Mouse (Mus musculus) ES-E14 (cell line): Measurements from ENCODE around the gene Tmem151a. TPM values are rescaled to one million over a fixed set of nuclear protein-coding genes. Genes with fewer than 3 reads are reported as not detected.
"Not testable (repeated sequence)": the region's sequence is repeated elsewhere in the genome, so short reads cannot be mapped to it uniquely, and the experiment has no call there.

Experiments
- DNase-seq: peaks from one replicate; pipeline ENCODE4 v3.0.0-alpha.2; 2013; ENCODE audit warnings: low read depth, low spot score
- H3K27ac ChIP-seq: 2 replicates; pipeline ENCODE4 v1.5.1; 2012; ENCODE audit warnings: low read depth, mild to moderate bottlenecking, low read length, moderate library complexity, mixed read lengths; ENCODE audit not compliant: poor library complexity, insufficient read depth, severe bottlenecking
- H3K36me3 ChIP-seq: 2 replicates; pipeline ENCODE4 v1.6.1; 2012; ENCODE audit warnings: mild to moderate bottlenecking, low read length, moderate library complexity, mixed read lengths; ENCODE audit not compliant: control insufficient read depth, poor library complexity, insufficient read depth, severe bottlenecking
- H3K4me1 ChIP-seq, 2 experiments: fragments of 150-350 bp in 1 of 2; sonication (generic) in 1 of 2; 2 replicates each; pipeline ENCODE4 v1.6.1; 2012; ENCODE audit warnings: low read length in 2 of 2, mild to moderate bottlenecking in 1 of 2, mixed read lengths in 1 of 2; ENCODE audit not compliant: control insufficient read depth in 2 of 2, insufficient read depth in 2 of 2, poor library complexity in 1 of 2
- H3K4me3 ChIP-seq, 2 experiments: fragments of 150-350 bp in 1 of 2; sonication (generic) in 1 of 2; 2 replicates each; pipeline ENCODE4 v1.5.1; 2012; ENCODE audit warnings: low read length in 2 of 2, low read depth in 1 of 2, mild to moderate bottlenecking in 1 of 2, mixed read lengths in 1 of 2; ENCODE audit not compliant: insufficient read depth in 1 of 2, poor library complexity in 1 of 2, severe bottlenecking in 1 of 2
- H3K9ac ChIP-seq: 2 replicates; pipeline ENCODE4 v1.6.1; 2012; ENCODE audit warnings: low read depth, mild to moderate bottlenecking, low read length, mixed read lengths; ENCODE audit not compliant: poor library complexity, insufficient read depth, severe bottlenecking
- H3K9me3 ChIP-seq: fragments of 150-350 bp; sonication (generic); 2 replicates; pipeline ENCODE4 v1.6.1; 2012; ENCODE audit warnings: low read depth, mild to moderate bottlenecking, low read length; ENCODE audit not compliant: control insufficient read depth, insufficient read depth
- CHD2 ChIP-seq: IDR thresholded peaks from 2 replicates; pipeline ENCODE4 v1.6.1; 2014; ENCODE audit warnings: mild to moderate bottlenecking, low read depth, low read length, inconsistent platforms
- HCFC1 ChIP-seq: IDR thresholded peaks from 2 replicates; pipeline ENCODE4 v1.6.1; 2012; ENCODE audit warnings: low read length, inconsistent platforms, borderline replicate concordance; ENCODE audit not compliant: insufficient read depth
- MAFK ChIP-seq: IDR thresholded peaks from 2 replicates; pipeline ENCODE4 v1.6.1; 2014; ENCODE audit warnings: mild to moderate bottlenecking, low read depth, low read length, inconsistent platforms; ENCODE audit not compliant: insufficient read depth
- ZC3H11A ChIP-seq: IDR thresholded peaks from 2 replicates; pipeline ENCODE4 v1.6.1; 2012; ENCODE audit warnings: low read depth, mild to moderate bottlenecking, inconsistent platforms, low read length, borderline replicate concordance
- ZNF384 ChIP-seq: IDR thresholded peaks from 2 replicates; pipeline ENCODE4 v1.6.1; 2012; ENCODE audit warnings: low read depth, low read length, inconsistent platforms
- in situ Hi-C, 2 experiments: fragments of 600-800 bp; cut with MboI; formaldehyde crosslinking; loops; one replicate each; pipeline ENCODE4 v1.15.1; 2025; ENCODE audit warnings: low sequenced_read_pairs in 2 of 2, inconsistent platforms in 1 of 2; ENCODE audit not compliant: unreplicated experiment in 2 of 2
- total RNA-seq: library from RNA; depleted of rRNA; stranded (reverse); fragments of 300-350 nt; gene quantifications from 2 replicates; pipeline ENCODE4 v1.2.3, GENCODE M21; 2012

Tmem151a gene
- total RNA-seq, 1 experiment = 0.89 TPM

DNA sequence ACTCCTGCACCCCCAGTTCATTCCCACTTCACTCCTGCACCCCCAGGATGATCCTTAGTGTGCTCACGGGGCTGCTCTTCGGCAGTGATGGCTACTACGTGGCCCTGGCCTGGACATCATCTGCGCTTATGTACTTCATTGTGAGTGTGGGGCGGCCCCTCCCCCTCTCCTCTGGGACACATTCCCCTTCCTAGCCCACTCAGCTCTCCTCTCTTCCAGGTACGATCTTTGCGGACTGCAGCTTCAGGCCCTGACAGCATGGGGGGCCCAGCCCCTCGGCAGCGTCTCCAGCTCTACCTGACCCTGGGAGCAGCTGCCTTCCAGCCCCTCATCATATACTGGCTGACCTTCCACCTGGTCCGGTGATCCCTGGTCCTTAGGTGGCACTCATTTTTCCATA is 6.8 kb upstream of the Tmem151a start:
- TF ChIP-seq MAFK = no peak
- no peak for TF ChIP-seq CHD2
- no peak for TF ChIP-seq HCFC1
- TF ChIP-seq ZNF384 = no peak
- no peak for TF ChIP-seq ZC3H11A
- Histone ChIP-seq H3K27ac (no peak overlapping the region), H3K4me1 (peaks cover 2 to 15% of the 10 kb centered on the region in 2 experiments; a peak in 2 of 4 replicates), H3K4me3 (no peak overlapping the region), H3K9me3 (no peaks in the 10 kb centered on the region), H3K9ac (no peak overlapping the region), H3K36me3 (peaks cover 12% of the 10 kb centered on the region)
- in situ Hi-C loops = no loop called here
- no peak for DNase-seq

- no peak for DNase-seq
- peak overlapping the region; percentile 88; the same call in 1 of the 2 replicates for H3K9ac ChIP-seq
- peak overlapping the region in 1 of 2 experiments; percentile 96; a peak in 1 of 4 replicates for H3K4me3 ChIP-seq
- in situ Hi-C loops = no loop called here
- TF ChIP-seq HCFC1 (no peak), ZNF384 (no peak)
- peaks cover 12% of the 10 kb centered on the region for H3K36me3 ChIP-seq
- H3K9me3 ChIP-seq = no peaks in the 10 kb centered on the region
- no peak overlapping the region for H3K27ac ChIP-seq
- H3K4me1 ChIP-seq = peaks cover 2 to 12% of the 10 kb centered on the region in 2 experiments; a peak in 3 of 4 replicates
These were observed 4.0 kb upstream of the Tmem151a start for GRCm38 (mm10) chr19:5089324-5089723.

DNA sequence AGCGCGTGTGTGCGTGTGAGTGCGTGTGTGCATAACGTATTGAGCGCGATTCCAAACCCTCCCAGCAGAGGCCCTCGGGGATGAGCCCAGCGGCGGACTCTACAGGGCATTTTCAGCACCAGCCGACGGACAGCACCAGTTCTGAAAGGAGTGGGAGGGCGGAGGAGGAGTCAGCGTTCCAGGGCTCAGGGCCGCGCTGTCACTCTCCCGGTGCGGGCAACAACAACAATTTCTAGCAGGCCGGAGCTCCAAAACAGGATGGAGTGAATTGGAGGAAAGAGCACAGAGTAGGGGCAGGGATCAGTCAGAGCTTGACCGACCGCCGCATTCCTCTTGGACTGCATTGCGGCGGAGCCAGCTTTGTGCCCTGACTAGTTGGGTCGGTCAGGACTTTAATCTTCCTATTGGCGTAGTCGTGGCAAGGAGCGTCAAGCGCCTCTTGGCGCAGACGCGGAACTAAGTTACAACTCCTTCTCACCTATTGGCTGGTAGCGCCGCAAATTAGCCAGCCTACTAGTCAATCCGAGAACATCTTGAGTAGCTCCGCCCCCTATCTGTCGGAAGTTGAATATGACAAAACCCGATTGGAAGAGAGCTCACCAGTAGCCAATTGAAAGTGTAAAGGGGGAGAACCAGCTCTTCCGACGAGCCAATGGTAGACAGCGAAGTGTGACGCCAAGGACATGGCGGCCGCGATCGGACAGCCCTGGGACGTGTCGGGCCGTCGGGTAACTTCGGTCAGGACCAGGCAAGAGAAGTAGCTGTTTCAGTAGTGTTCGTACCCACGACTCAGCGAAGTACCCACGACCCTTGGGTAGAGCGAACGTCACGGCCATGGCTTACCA is 2.8 kb upstream of the Tmem151a start, which contains the start of gene Yif1a:
TSS of gene Yif1a (plus strand) at position 655 of the 845 bp plus-strand sequence.
- TF ChIP-seq ZNF384 (0 out of 2 replicates have a peak, but pooled peaks have one; percentile 6), MAFK (no peak), CHD2 (peak; percentile 79), HCFC1 (peak; percentile 65; the same call in 1 of the 2 replicates), ZC3H11A (peak; percentile 31; the same call in 1 of the 2 replicates)
- DNase-seq = peak; percentile 98
- Histone ChIP-seq H3K9me3 (no peaks in the 10 kb centered on the region), H3K9ac (peak within 1 kb of the TSS; percentile 88), H3K36me3 (peaks cover 10% of the 10 kb centered on the region), H3K27ac (no peak within 1 kb of the TSS; the same call in 1 of the 2 replicates), H3K4me3 (peak within 1 kb of the TSS; percentile 96), H3K4me1 (peaks cover 2 to 16% of the 10 kb centered on the region in 2 experiments; a peak in 3 of 4 replicates)
- in situ Hi-C loops = no loop called here

DNA sequence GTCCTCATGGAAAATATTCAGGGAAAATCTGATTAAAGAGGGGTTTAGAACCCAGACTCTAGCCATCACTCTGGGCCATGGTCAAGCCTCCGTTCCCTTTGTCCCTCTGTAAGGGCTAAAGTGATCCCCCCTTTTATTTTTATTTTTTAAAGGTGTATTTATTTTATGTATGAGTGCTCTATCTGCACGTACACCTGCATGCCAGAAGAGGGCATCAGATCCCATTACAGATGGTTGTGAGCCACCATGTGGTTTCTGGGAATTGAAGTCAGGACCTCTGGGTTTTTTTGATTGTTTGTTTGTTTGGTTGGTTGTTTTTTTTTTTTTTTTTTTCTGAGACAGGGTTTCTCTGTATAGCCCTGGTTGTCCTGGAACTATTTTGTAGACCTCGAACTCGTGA is 1.2 kb upstream of the Tmem151a start:
- H3K9ac ChIP-seq, H3K9me3 ChIP-seq, in situ Hi-C loops, DNase-seq, H3K36me3 ChIP-seq, H3K27ac ChIP-seq, H3K4me3 ChIP-seq: not testable (repeated sequence)
- peaks cover 2 to 20% of the 10 kb centered on the region in 2 experiments; a peak in 3 of 4 replicates for H3K4me1 ChIP-seq

GRCm38 (mm10) chr19:5084834-5085144 is 542 bp downstream of the Tmem151a start:
- Histone ChIP-seq H3K36me3 (peaks cover 2% of the 10 kb centered on the region; the same call in 1 of the 2 replicates), H3K4me3 (peak overlapping the region; percentile 76 to 85), H3K4me1 (peaks cover 2 to 20% of the 10 kb centered on the region in 2 experiments; a peak in 3 of 4 replicates), H3K27ac (no peak overlapping the region), H3K9me3 (no peaks in the 10 kb centered on the region), H3K9ac (peak overlapping the region; percentile 74; the same call in 1 of the 2 replicates)
- no peak for DNase-seq
- in situ Hi-C loops = no loop called here
- no peak for TF ChIP-seq CHD2
- TF ChIP-seq ZNF384 = no peak
- no peak for TF ChIP-seq ZC3H11A
